Mouse (Mus musculus) intestine, postnatal 0 days (tissue): ENCODE data around the gene Oprd1. TPM values are rescaled to one million over a fixed set of nuclear protein-coding genes. Genes with fewer than 3 reads are reported as not detected.

Experiments
- ATAC-seq: fragments of 200-750 bp; cut with Nextera tagmentation; 2 replicates; pipeline ENCODE4 v1.8.0; 2017; ENCODE audit warnings: mild to moderate bottlenecking, moderate TSS enrichment, moderate library complexity
- H3K27ac ChIP-seq: fragments of 300-500 bp; sonication (generic); 2 replicates; pipeline ENCODE4 v1.5.1; 2014; ENCODE audit warnings: mild to moderate bottlenecking, low read depth, low read length, moderate library complexity
- H3K27me3 ChIP-seq: fragments of 300-500 bp; sonication (generic); replicated peaks from 2 replicates; pipeline ENCODE4 v1.6.1; 2014; ENCODE audit warnings: low read length, mixed read lengths; ENCODE audit not compliant: control insufficient read depth, insufficient read depth
- H3K36me3 ChIP-seq: fragments of 300-500 bp; sonication (generic); 2 replicates; pipeline ENCODE4 v1.6.1; 2014; ENCODE audit warnings: mild to moderate bottlenecking, moderate library complexity; ENCODE audit not compliant: control insufficient read depth, insufficient read depth
- H3K4me1 ChIP-seq: fragments of 300-500 bp; sonication (generic); replicated peaks from 2 replicates; pipeline ENCODE4 v1.6.1; 2014; ENCODE audit warnings: antibody characterized with exemption, low read length, mixed read lengths; ENCODE audit not compliant: control insufficient read depth, insufficient read depth
- H3K4me2 ChIP-seq: fragments of 300-500 bp; sonication (generic); replicated peaks from 2 replicates; pipeline ENCODE4 v1.6.1; 2014; ENCODE audit warnings: low read depth, mild to moderate bottlenecking, moderate library complexity
- H3K4me3 ChIP-seq: fragments of 300-500 bp; sonication (generic); 2 replicates; pipeline ENCODE4 v1.5.1; 2014; ENCODE audit warnings: low read depth, low read length
- H3K9ac ChIP-seq: fragments of 300-500 bp; sonication (generic); 2 replicates; pipeline ENCODE4 v1.6.1; 2014; ENCODE audit warnings: mild to moderate bottlenecking, low read depth, low read length
- H3K9me3 ChIP-seq: fragments of 300-500 bp; sonication (generic); 2 replicates; pipeline ENCODE4 v1.6.1; 2016; ENCODE audit warnings: mixed run types; ENCODE audit not compliant: control insufficient read depth
- CTCF ChIP-seq: sonication (generic); IDR thresholded peaks from 2 replicates; pipeline ENCODE4 v1.5.1; 2016; ENCODE audit warnings: low read depth, mild to moderate bottlenecking, control low read depth, antibody characterized with exemption, moderate library complexity
- WGBS: fragments of 180-500 bp; shearing (Covaris S2); extraction: QIAGEN DNeasy Blood & Tissue Kit; methylation state at CpG from one replicate; pipeline ENCODE4 v1.1.7; 2014; 5-methylcytosine and 5-hydroxymethylcytosine counted together
- polyA plus RNA-seq: library from polyadenylated mRNA; unstranded; fragments of >200 nt; fragmentation: Nextera tagmentation; extraction: Ambion mirVana; gene quantifications from 2 replicates; pipeline ENCODE4 v1.2.1, GENCODE M21; 2015

The Oprd1 gene
- polyA plus RNA-seq, 1 experiment from 2014 or later: 0.29 TPM

DNA sequence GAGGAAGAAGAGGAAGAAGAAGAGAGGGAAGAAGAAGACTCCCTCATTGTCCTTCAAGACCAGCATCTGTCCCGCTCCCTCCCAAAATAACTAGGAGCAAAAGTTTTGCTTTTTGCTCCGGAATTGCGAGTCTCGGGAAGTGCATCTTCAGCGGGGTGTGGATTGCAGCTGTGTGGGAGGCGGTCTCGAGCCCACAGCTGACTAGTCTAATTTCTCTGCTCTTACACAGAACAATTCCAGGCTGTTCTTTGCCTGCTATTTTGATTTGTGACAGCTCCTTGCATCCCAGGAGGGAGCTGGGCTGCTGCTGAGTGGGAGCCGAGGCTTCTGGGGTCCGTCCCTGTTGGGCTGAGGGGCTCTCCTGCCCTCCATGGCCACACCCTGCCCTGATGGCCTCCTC lies 24.7 kb downstream of the Oprd1 start:
- WGBS: 64% methylated on average over 9 of the region's 9 CpGs
- no peak for TF ChIP-seq CTCF
- H3K27ac ChIP-seq: no peak overlapping the region
- no peaks in the 10 kb centered on the region for H3K36me3 ChIP-seq
- no peak overlapping the region for H3K9ac ChIP-seq
- H3K27me3 ChIP-seq: no peaks in the 10 kb centered on the region
- H3K9me3 ChIP-seq: no peaks in the 10 kb centered on the region
- no peak for ATAC-seq
- H3K4me3 ChIP-seq: no peak overlapping the region
- no peak overlapping the region for H3K4me2 ChIP-seq
- H3K4me1 ChIP-seq: no peaks in the 10 kb centered on the region

GRCm38 (mm10) chr4:132116315-132116714 lies 28.0 kb downstream of the Oprd1 start:
- Histone ChIP-seq H3K4me3 (no peak overlapping the region), H3K9me3 (no peaks in the 10 kb centered on the region), H3K4me1 (no peaks in the 10 kb centered on the region), H3K27ac (no peak overlapping the region), H3K27me3 (no peaks in the 10 kb centered on the region), H3K4me2 (no peak overlapping the region), H3K9ac (no peak overlapping the region), H3K36me3 (no peaks in the 10 kb centered on the region)
- no peak for TF ChIP-seq CTCF
- ATAC-seq: no peak
- 69% methylated on average over 4 of the region's 4 CpGs for WGBS

- ATAC-seq: peak; percentile 29; the same call in 1 of the 2 replicates
- WGBS: 38% methylated on average over 53 of the region's 53 CpGs
- no peaks in the 10 kb centered on the region for H3K27me3 ChIP-seq
These were observed 30.7 kb downstream of the Oprd1 start for GRCm38 (mm10) chr4:132113411-132114095.

DNA sequence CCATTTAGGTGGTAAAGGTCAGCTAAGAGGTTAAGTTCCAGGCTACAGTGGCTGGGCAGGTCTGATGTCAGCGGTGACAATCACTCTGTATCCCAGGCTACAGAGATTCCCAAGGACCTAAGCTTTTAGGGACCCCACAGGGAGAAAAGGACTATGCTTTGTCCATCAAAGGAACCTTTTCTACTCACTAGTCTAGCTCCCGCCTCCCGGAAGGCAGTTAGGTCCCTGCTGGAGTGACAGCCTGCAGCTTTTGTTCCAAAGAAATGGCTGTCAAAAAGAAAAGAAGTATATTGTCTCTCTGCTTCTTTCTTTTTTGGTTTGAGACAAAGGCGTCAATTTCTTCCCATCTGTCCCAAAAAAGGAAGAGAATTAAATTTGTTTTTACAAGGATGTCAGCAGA lies 33.1 kb downstream of the Oprd1 start:
- no peak overlapping the region for H3K27ac ChIP-seq
- H3K36me3 ChIP-seq: no peaks in the 10 kb centered on the region
- H3K4me1 ChIP-seq: no peaks in the 10 kb centered on the region
- no peaks in the 10 kb centered on the region for H3K9me3 ChIP-seq
- H3K4me2 ChIP-seq: no peak overlapping the region
- H3K27me3 ChIP-seq: no peaks in the 10 kb centered on the region
- no peak overlapping the region for H3K4me3 ChIP-seq
- no peak overlapping the region for H3K9ac ChIP-seq
- WGBS: 79% methylated on average over 4 of the region's 4 CpGs
- TF ChIP-seq CTCF: no peak
- no peak for ATAC-seq

More at GRCm38 (mm10) chr4:132113411-132114095, 30.7 kb downstream of the Oprd1 start:
- Histone ChIP-seq H3K9me3 (no peaks in the 10 kb centered on the region), H3K4me3 (peak overlapping the region; percentile 13; the same call in 1 of the 2 replicates), H3K4me1 (no peaks in the 10 kb centered on the region), H3K27ac (no peak overlapping the region), H3K9ac (no peak overlapping the region), H3K4me2 (peak overlapping the region; percentile 62), H3K36me3 (no peaks in the 10 kb centered on the region)
- TF ChIP-seq CTCF: peak; percentile 55

DNA sequence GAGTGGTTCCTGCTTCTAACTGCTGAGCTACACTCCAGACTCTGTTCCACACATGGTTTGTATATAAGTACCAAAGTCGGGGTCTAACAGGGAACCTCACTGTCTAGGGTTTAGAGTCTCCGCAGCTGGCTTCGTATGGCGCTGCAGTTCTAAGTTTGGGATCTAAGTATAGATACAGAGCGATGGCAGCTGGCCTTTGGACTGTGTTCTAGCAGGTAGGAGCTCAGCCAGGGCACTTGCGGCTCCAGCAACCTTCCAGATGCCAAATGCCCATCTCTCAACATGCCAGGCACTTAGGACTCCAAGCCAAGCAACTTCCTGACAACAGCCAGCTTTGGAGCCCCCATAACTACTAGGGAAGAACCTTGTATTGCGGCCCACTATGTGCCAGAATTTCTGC lies 36.1 kb downstream of the Oprd1 start:
- no peak overlapping the region for H3K4me3 ChIP-seq

DNA sequence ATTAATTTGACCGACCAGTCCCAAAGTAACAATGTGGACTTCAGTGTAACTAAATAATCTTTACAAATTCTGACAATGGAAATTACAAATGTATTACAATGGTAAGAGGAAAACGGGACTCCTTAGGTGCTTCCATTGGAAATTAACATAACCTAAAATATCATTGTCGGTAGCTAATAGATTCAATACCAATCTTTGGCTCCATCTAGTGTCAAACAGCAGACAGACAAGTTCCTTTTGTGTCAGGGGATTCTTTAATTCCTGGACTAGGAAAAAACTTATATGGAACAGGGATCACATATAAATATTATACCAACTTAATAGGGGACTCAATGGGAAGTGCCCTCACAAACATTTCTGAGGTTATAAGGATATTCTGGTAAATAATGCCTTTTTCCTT lies 43.1 kb downstream of the Oprd1 start:
- 34% methylated on average over 3 of the region's 3 CpGs for WGBS
- H3K4me1 ChIP-seq: no peaks in the 10 kb centered on the region; the same call in 1 of the 2 replicates
- no peak overlapping the region for H3K27ac ChIP-seq
- no peak overlapping the region for H3K9ac ChIP-seq
- H3K4me2 ChIP-seq: no peak overlapping the region
- ATAC-seq: no peak
- peak; percentile 75 for TF ChIP-seq CTCF
- no peaks in the 10 kb centered on the region for H3K36me3 ChIP-seq
- no peaks in the 10 kb centered on the region for H3K27me3 ChIP-seq
- no peaks in the 10 kb centered on the region for H3K9me3 ChIP-seq
- H3K4me3 ChIP-seq: no peak overlapping the region

More for the DNA sequence above, 36.1 kb downstream of the Oprd1 start:
- Histone ChIP-seq H3K9ac (no peak overlapping the region), H3K4me1 (no peaks in the 10 kb centered on the region), H3K27ac (no peak overlapping the region), H3K4me2 (no peak overlapping the region), H3K27me3 (no peaks in the 10 kb centered on the region), H3K36me3 (no peaks in the 10 kb centered on the region), H3K9me3 (no peaks in the 10 kb centered on the region)
- ATAC-seq: no peak
- no peak for TF ChIP-seq CTCF
- WGBS: 90% methylated on average over 7 of the region's 7 CpGs
